Mouse (Mus musculus) forebrain, embryonic 13.5 days (tissue): ENCODE data around the gene 1700025F22Rik. TPM values are rescaled to one million over a fixed set of nuclear protein-coding genes. Genes with fewer than 3 reads are reported as not detected.
"Not testable (repeated sequence)": the region's sequence is repeated elsewhere in the genome, so short reads cannot be mapped to it uniquely, and the experiment has no call there.

ENCODE experiments used
- ATAC-seq: fragments of 200-750 bp; cut with Nextera tagmentation; 2 replicates; pipeline ENCODE4 v1.8.0; 2017
- H3K27ac ChIP-seq: fragments of 300-500 bp; sonication (generic); 2 replicates; pipeline ENCODE4 v1.5.1; 2015; ENCODE audit warnings: inconsistent platforms, mild to moderate bottlenecking, moderate library complexity
- H3K27me3 ChIP-seq: fragments of 300-500 bp; sonication (generic); 2 replicates; pipeline ENCODE4 v1.6.1; 2015; ENCODE audit warnings: mild to moderate bottlenecking, inconsistent platforms
- H3K36me3 ChIP-seq: fragments of 300-500 bp; sonication (generic); 2 replicates; pipeline ENCODE4 v1.6.1; 2015; ENCODE audit warnings: mild to moderate bottlenecking, inconsistent platforms; ENCODE audit not compliant: poor library complexity, severe bottlenecking
- H3K4me1 ChIP-seq: fragments of 300-500 bp; sonication (generic); 2 replicates; pipeline ENCODE4 v1.6.1; 2015; ENCODE audit warnings: inconsistent platforms
- H3K4me2 ChIP-seq: fragments of 300-500 bp; sonication (generic); 2 replicates; pipeline ENCODE4 v1.6.1; 2015; ENCODE audit warnings: inconsistent platforms, mild to moderate bottlenecking, moderate library complexity
- H3K4me3 ChIP-seq: fragments of 300-500 bp; sonication (generic); 2 replicates; pipeline ENCODE4 v1.5.1; 2015; ENCODE audit warnings: mild to moderate bottlenecking, inconsistent platforms
- H3K9ac ChIP-seq: fragments of 300-500 bp; sonication (generic); 2 replicates; pipeline ENCODE4 v1.6.1; 2015; ENCODE audit warnings: mild to moderate bottlenecking, inconsistent platforms
- H3K9me3 ChIP-seq: fragments of 300-500 bp; sonication (generic); replicated peaks from 2 replicates; pipeline ENCODE4 v1.6.1; 2016; ENCODE audit warnings: inconsistent platforms
- WGBS: fragments of 180-500 bp; shearing (Covaris S2); methylation state at CpG from one replicate; pipeline ENCODE4 v1.1.7; 2015; 5-methylcytosine and 5-hydroxymethylcytosine counted together
- polyA plus RNA-seq: library from polyadenylated mRNA; unstranded; fragments of >200 nt; fragmentation: Nextera tagmentation; extraction: Ambion mirVana; gene quantifications from 2 replicates; pipeline ENCODE4 v1.2.1, GENCODE M21; 2015

The 1700025F22Rik gene
- polyA plus RNA-seq: not detected in 2 replicates

DNA sequence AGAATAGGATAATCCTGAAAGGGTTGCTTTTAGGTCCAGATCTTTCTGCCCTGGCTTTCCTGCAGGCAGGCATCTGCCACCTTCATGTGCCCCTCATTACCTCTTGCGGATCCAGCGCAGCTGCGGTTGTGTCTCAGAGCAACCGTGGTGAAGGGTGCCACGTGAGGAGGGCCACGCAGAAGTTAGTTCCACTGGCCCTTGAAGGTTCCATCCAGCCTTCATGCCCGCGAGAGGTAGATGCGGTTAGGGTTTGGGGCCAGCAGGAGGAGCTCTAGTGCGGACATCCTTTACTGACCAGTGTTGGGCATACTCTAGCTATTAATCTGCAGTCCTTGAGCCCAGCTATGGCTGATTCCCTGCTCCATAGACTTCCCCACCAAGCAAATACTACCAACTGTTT is at the start of gene 1700025F22Rik:
Gene 1700025F22Rik (minus strand): TSS at position 149 of the 400 bp plus-strand sequence.
- H3K36me3 ChIP-seq: no peaks in the 10 kb centered on the region
- H3K4me3 ChIP-seq: no peak within 1 kb of the TSS
- no peaks in the 10 kb centered on the region for H3K4me1 ChIP-seq
- H3K9me3 ChIP-seq: no peaks in the 10 kb centered on the region
- ATAC-seq: no peak
- no peak within 1 kb of the TSS for H3K9ac ChIP-seq
- H3K27me3 ChIP-seq: no peaks in the 10 kb centered on the region
- H3K27ac ChIP-seq: no peak within 1 kb of the TSS
- H3K4me2 ChIP-seq: no peak within 1 kb of the TSS
- WGBS: 33% methylated on average over 10 of the region's 10 CpGs

DNA sequence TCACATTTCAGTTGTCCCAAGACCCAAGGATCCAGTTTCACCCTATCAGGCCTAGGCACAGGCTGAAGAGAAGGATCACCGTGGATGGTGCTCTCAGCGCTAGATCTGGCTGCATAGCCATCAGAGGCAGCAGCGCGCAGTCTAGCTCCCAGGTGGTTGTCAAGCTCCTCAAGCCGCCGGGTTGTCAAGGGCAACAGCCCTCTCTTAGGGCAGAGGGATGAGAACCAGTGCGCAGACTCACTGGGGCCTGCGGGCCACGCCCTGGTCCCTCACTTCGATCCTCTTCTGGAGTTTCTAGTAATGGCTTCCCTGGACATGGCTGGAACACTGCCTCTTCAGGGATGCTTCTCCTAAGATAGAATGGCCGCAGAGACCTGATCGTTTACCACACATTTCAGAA is 31.4 kb upstream of the 1700025F22Rik start, which contains the start of gene Ms4a13:
Gene Ms4a13 (minus strand): TSS at position 192 of the 400 bp plus-strand sequence.
- no peak within 1 kb of the TSS for H3K9ac ChIP-seq
- no peak within 1 kb of the TSS for H3K4me2 ChIP-seq
- no peak for ATAC-seq
- no peaks in the 10 kb centered on the region for H3K4me1 ChIP-seq
- 74% methylated on average over 12 of the region's 12 CpGs for WGBS
- H3K27me3 ChIP-seq: no peaks in the 10 kb centered on the region
- no peak within 1 kb of the TSS for H3K27ac ChIP-seq
- H3K9me3 ChIP-seq: no peaks in the 10 kb centered on the region
- no peak within 1 kb of the TSS for H3K4me3 ChIP-seq
- H3K36me3 ChIP-seq: no peaks in the 10 kb centered on the region

DNA sequence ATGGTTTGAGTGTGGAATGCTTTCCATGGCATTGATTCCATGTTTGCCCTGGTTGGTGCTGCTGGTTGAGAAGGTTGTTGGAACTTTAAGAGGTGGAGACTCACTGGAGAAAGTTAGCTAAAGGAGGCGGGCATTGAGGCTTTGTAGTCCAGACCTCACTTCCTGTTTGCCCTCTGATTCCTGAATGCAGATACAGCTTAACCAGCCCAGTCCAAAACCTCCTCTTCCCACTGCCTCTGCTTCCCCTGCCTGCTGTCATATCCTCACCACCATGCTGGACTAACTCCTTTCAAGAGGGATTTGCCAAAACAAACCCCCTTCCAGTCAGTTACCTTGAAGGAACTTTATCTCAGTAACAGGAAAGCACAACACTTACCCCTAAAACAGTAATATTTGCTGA is 27.4 kb upstream of the 1700025F22Rik start:
- H3K9me3 ChIP-seq: no peaks in the 10 kb centered on the region
- no peak overlapping the region for H3K4me2 ChIP-seq
- no peak overlapping the region for H3K27ac ChIP-seq
- H3K4me1 ChIP-seq: no peaks in the 10 kb centered on the region
- H3K4me3 ChIP-seq: no peak overlapping the region
- H3K27me3 ChIP-seq: no peaks in the 10 kb centered on the region
- no peak overlapping the region for H3K9ac ChIP-seq
- whole genome bisulfite sequencing: 88% methylated on average over 1 of the region's 1 CpGs
- H3K36me3 ChIP-seq: no peaks in the 10 kb centered on the region
- no peak for ATAC-seq

DNA sequence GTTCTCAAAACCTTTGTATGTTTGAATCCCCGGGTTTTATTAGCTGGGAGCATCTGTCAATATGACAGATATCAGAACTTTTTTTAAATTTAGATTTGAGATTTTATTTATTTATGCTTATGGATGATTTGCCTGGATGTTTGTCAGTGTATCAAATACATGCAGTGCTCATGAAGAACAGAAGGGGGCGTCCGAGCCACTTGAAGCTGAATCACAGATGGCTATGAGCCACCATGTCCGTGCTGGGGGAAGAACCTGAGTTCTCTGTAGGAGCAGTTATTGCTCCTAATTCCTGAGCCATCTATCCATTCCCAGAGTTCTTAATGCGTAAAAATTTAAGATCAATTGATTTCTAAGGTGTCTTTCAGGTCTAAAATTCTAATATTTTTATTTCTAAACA is 19.0 kb upstream of the 1700025F22Rik start:
- Histone ChIP-seq H3K4me2 (no peak overlapping the region), H3K27me3 (no peaks in the 10 kb centered on the region), H3K4me3 (no peak overlapping the region), H3K9me3 (no peaks in the 10 kb centered on the region), H3K27ac (no peak overlapping the region), H3K36me3 (no peaks in the 10 kb centered on the region), H3K9ac (no peak overlapping the region), H3K4me1 (no peaks in the 10 kb centered on the region)
- no peak for ATAC-seq
- WGBS: 18% methylated on average over 5 of the region's 5 CpGs

DNA sequence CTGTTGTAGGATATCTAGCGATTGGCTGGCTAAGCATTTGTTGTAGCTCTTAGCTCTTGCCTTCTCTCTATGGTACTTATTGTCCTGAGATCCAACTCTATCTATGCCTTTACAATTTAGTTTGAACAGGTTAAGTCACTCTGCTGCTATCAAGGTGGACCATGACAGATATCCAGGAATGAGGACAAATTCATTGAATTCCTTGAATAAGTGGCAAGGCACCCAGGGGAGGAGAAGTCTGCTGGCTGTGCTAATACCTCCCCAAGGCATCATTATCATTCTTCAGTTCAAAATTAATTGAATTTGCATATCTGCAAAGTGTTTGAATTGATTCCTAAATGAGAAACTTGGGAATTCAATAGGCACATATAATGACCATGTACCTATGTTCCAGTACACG is 12.3 kb upstream of the 1700025F22Rik start:
- WGBS: 59% methylated on average over 2 of the region's 2 CpGs
- Histone ChIP-seq H3K36me3 (no peaks in the 10 kb centered on the region), H3K9me3 (no peaks in the 10 kb centered on the region), H3K4me3 (no peak overlapping the region), H3K4me1 (no peaks in the 10 kb centered on the region), H3K27ac (no peak overlapping the region), H3K4me2 (no peak overlapping the region), H3K27me3 (no peaks in the 10 kb centered on the region), H3K9ac (no peak overlapping the region)
- no peak for ATAC-seq

DNA sequence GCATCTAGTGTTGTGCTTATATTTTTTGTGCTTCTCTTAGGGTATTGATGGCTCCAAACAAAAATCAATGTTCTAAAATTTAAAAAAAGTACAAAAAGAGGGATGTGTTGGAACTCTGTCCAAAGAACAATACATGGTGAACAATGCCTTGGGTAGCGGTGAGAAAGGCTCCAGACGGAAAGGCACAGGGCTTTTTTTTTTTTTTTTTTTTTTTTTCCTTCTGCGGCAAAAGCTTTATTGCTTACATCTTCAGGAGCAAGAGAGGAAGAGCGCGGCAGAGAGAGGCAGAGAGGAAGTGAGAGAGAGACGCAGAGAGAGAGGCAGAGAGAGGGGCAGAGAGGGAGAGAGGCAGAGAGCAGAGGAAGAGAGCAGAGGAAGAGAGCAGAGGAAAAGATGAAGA is 7.2 kb downstream of the 1700025F22Rik start:
- H3K27me3 ChIP-seq, H3K9me3 ChIP-seq, H3K4me3 ChIP-seq, ATAC-seq, H3K36me3 ChIP-seq, H3K4me2 ChIP-seq, H3K9ac ChIP-seq, H3K27ac ChIP-seq, H3K4me1 ChIP-seq: not testable (repeated sequence)
- WGBS: 86% methylated on average over 6 of the region's 6 CpGs

DNA sequence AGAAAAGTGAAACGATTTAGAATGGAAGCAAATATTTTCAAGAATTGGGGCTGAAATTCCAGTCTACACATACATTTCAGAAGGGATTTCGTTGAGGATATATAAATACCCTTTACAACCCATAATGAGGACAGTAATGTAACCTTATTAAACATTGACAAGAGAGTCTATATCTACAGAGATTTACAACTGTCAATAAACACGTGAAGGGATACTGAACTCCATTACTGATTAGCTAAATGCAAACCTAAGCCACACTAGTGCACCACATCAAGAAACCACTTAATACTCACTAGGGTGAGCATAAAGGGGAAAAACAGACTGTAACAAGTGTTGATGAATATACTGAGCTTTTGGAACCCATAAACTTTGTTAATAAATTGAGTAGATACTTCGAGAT is 29.8 kb downstream of the 1700025F22Rik start:
- 83% methylated on average over 4 of the region's 4 CpGs for WGBS
- ATAC-seq: no peak

DNA sequence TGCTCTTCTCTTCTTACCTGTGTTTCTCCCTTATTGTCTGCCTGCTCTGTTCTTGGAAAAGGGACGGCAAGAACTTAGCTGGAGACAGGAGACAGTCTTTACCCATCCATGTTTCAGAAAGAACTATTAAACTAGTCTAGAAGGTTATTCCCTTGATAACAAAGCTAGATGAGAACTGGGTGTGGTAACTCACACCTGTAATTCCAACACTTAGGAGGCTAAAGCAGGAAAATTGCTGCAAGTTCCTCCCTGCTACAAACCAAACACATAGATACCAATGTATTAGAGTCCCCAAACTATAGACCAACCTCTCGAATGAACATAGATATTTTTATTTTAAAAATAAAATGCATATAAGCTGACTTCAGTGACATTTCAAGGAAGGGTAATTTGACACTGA is 30.3 kb downstream of the 1700025F22Rik start:
- ATAC-seq: no peak
- WGBS: 89% methylated on average over 2 of the region's 2 CpGs
- Histone ChIP-seq H3K9me3 (no peaks in the 10 kb centered on the region), H3K36me3 (no peaks in the 10 kb centered on the region), H3K4me3 (no peak overlapping the region), H3K4me2 (no peak overlapping the region), H3K27ac (no peak overlapping the region), H3K27me3 (no peaks in the 10 kb centered on the region), H3K4me1 (no peaks in the 10 kb centered on the region), H3K9ac (no peak overlapping the region)

More for the DNA sequence above, 29.8 kb downstream of the 1700025F22Rik start:
- no peaks in the 10 kb centered on the region for H3K4me1 ChIP-seq
- no peak overlapping the region for H3K9ac ChIP-seq
- no peaks in the 10 kb centered on the region for H3K9me3 ChIP-seq
- no peaks in the 10 kb centered on the region for H3K27me3 ChIP-seq
- H3K36me3 ChIP-seq: no peaks in the 10 kb centered on the region
- H3K27ac ChIP-seq: no peak overlapping the region
- H3K4me3 ChIP-seq: no peak overlapping the region
- no peak overlapping the region for H3K4me2 ChIP-seq

DNA sequence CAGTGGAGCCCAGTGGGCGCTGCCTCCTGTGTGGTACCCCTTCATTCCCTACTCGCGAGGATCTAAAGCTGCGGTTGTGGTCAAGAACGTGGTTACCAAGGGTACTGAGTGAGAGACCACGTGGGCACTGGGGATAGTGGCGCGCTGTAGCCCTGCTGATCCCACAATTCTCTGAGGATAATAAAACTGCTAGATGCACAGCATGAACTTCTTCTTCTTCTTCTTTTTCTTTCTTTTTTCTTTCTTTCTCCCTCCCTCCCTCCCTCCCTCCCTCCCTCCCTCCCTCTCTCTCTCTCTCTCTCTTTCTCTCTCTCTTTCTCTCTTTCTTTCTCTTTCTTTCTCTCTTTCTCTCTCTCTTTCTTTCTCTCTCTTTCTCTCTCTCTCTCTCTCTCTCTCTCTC is 34.3 kb downstream of the 1700025F22Rik start, which contains the start of gene 1700017D01Rik:
Gene 1700017D01Rik (minus strand): TSS at position 101 of the 400 bp plus-strand sequence.
- 89% methylated on average over 8 of the region's 8 CpGs for WGBS

DNA sequence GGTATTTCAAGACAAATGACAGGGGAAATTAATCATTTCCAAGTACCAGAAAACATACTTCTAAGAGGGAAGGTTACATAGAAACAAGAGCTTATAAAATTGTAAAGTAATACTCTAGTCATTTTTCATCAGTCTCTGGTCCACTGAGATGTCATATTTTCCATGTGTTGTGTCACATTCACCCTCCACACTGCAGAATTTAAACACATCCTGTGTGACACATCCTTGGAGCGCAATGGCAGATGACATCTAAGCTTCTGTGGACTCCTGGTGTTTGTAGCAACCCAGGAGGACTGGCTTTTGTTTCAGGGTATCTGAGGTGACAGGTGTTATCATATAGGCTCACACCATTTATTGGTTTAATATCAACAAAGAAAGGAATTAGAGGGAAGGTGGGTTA is 35.4 kb downstream of the 1700025F22Rik start:
- Histone ChIP-seq H3K9ac (no peak overlapping the region), H3K4me2 (no peak overlapping the region), H3K36me3 (no peaks in the 10 kb centered on the region), H3K27me3 (no peaks in the 10 kb centered on the region), H3K4me1 (no peaks in the 10 kb centered on the region), H3K9me3 (peaks cover 2% of the 10 kb centered on the region; the same call in 1 of the 2 replicates), H3K4me3 (no peak overlapping the region), H3K27ac (no peak overlapping the region)
- ATAC-seq: no peak
- WGBS: 90% methylated on average over 1 of the region's 1 CpGs

More for the DNA sequence above, 34.3 kb downstream of the 1700025F22Rik start, which contains the start of gene 1700017D01Rik:
- not testable (repeated sequence) for H3K4me3 ChIP-seq, ATAC-seq, H3K27ac ChIP-seq, H3K4me1 ChIP-seq, H3K9me3 ChIP-seq, H3K36me3 ChIP-seq, H3K9ac ChIP-seq, H3K4me2 ChIP-seq, H3K27me3 ChIP-seq

DNA sequence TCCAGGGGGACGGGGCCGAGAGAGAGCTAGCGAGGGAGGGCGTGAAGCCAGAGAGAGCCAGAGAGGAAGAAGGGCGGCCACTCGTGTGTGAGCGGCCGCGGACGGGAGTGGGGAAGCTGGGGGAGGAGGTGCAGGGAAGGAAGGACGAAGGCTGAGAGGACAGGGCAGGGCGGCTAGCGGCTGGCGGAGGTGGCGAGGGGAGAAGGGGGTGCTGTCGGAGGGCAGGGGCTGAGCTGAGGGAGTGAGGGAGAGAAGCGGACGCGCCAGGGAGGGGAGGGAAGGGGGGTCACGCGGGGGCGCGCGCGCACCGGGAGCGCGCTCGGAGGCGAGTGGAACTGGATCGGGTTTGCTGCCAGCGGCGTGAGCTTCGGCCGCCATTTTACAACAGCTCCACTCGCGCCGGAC is 44.1 kb downstream of the 1700025F22Rik start:
- H3K27ac ChIP-seq, H3K9me3 ChIP-seq, H3K9ac ChIP-seq, H3K4me1 ChIP-seq, H3K27me3 ChIP-seq, H3K36me3 ChIP-seq: not testable (repeated sequence)
- Histone ChIP-seq H3K4me3 (peak overlapping the region; percentile 34), H3K4me2 (peak overlapping the region; percentile 51)
- WGBS: 2% methylated on average over 12 of the region's 38 CpGs
- peak; percentile 99 for ATAC-seq

DNA sequence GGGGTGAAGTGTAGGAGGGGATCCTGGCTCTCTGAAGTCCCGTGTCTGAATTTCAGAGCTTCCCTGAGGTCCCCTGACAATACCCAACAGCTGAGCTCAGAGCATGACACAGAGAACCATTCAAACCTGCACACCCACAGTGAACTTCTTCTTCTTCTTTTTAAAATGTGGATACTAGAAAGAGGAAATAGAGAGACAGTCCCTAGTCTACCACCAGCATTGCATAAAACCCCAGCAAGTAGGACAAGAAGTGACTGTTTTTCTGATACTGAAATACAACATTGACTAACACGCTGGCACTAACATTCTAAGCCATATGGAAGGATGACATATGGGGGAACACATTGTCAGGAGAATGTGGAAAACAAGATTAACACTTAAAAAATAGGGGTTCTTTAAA is 45.8 kb downstream of the 1700025F22Rik start:
- Histone ChIP-seq H3K4me3 (no peak overlapping the region), H3K36me3 (no peaks in the 10 kb centered on the region), H3K9ac (no peak overlapping the region), H3K4me1 (no peaks in the 10 kb centered on the region), H3K27ac (no peak overlapping the region), H3K4me2 (no peak overlapping the region), H3K9me3 (no peaks in the 10 kb centered on the region), H3K27me3 (no peaks in the 10 kb centered on the region)
- ATAC-seq: no peak
- 80% methylated on average over 2 of the region's 2 CpGs for WGBS

DNA sequence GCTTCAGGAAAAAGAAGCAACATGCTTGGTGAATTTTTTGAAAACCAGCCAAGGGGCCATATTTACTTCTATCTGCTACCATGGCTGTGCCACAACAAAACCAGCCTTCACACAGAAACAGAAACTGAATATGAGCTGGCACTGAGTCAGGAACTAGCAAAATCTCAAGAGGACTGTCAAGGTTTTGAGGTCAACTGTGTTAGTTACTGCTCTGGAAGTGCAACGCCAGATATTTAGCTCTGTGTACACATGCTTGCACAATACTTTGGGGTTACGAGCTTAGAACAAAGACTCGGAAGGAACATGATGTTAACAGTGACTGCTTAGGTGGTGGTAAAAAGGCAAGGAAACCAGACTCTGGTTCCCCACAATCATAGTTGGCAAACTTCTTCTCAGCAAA is 57.4 kb downstream of the 1700025F22Rik start:
- WGBS: 88% methylated on average over 3 of the region's 3 CpGs
- H3K27me3 ChIP-seq: no peaks in the 10 kb centered on the region
- no peaks in the 10 kb centered on the region for H3K4me1 ChIP-seq

More for the DNA sequence above, 57.4 kb downstream of the 1700025F22Rik start:
- no peak for ATAC-seq
- Histone ChIP-seq H3K9ac (no peak overlapping the region), H3K36me3 (no peaks in the 10 kb centered on the region), H3K4me3 (no peak overlapping the region), H3K27ac (no peak overlapping the region), H3K4me2 (no peak overlapping the region), H3K9me3 (no peaks in the 10 kb centered on the region)
